Mouse (Mus musculus): Measurements from ENCODE around the gene Pnrc1. TPM values are rescaled to one million over a fixed set of nuclear protein-coding genes. Genes with fewer than 3 reads are reported as not detected.
"Not testable (repeated sequence)": the region's sequence is repeated elsewhere in the genome, so short reads cannot be mapped to it uniquely, and the experiment has no call there.

Pnrc1 gene
- polyA plus RNA-seq, 1 experiment from 2014 or later: 86.2 TPM

- H3K4me2 ChIP-seq (ENCODE audit: low read depth, low read length): no peak overlapping the region
- no peak overlapping the region for H3K4me3 ChIP-seq (ENCODE audit: low read length)
- H3K4me1 ChIP-seq (ENCODE audit: control insufficient read depth, insufficient read depth, low read length): peaks cover 4% of the 10 kb centered on the region; the same call in 1 of the 2 replicates
- no peak overlapping the region for H3K9ac ChIP-seq (ENCODE audit: low read length)
- no peak for ATAC-seq (replicated peaks; ENCODE audit: extremely low read depth, insufficient read depth, low FRiP score)
- no peaks in the 10 kb centered on the region for H3K27me3 ChIP-seq (ENCODE audit: control insufficient read depth, insufficient read depth, low read length)
- peaks cover 3% of the 10 kb centered on the region; the same call in 1 of the 2 replicates for H3K9me3 ChIP-seq (replicated peaks; ENCODE audit: control insufficient read depth, low read length)
- no peak overlapping the region for H3K27ac ChIP-seq (ENCODE audit: low read length)
- H3K36me3 ChIP-seq (ENCODE audit: control insufficient read depth, insufficient read depth): no peaks in the 10 kb centered on the region
- WGBS: 60% methylated on average over 4 of the region's 4 CpGs
Observed at GRCm38 (mm10) chr4:33307146-33307545, 17.2 kb upstream of the Pnrc1 start.

- no peak for ATAC-seq (replicated peaks; ENCODE audit: extremely low read depth, insufficient read depth, low FRiP score)
- H3K4me3 ChIP-seq (ENCODE audit: low read length): no peak overlapping the region
- H3K9me3 ChIP-seq (replicated peaks; ENCODE audit: control insufficient read depth, low read length): peaks cover 3% of the 10 kb centered on the region; the same call in 1 of the 2 replicates
- WGBS: 91% methylated on average over 1 of the region's 1 CpGs
- H3K4me1 ChIP-seq (ENCODE audit: control insufficient read depth, insufficient read depth, low read length): no peaks in the 10 kb centered on the region
- no peaks in the 10 kb centered on the region for H3K27me3 ChIP-seq (ENCODE audit: control insufficient read depth, insufficient read depth, low read length)
- no peak overlapping the region for H3K4me2 ChIP-seq (ENCODE audit: low read depth, low read length)
- no peak overlapping the region for H3K9ac ChIP-seq (ENCODE audit: low read length)
- H3K36me3 ChIP-seq (ENCODE audit: control insufficient read depth, insufficient read depth): no peaks in the 10 kb centered on the region
- no peak overlapping the region for H3K27ac ChIP-seq (ENCODE audit: low read length)
Observed at GRCm38 (mm10) chr4:33303057-33303456, 13.1 kb upstream of the Pnrc1 start.

- not testable (repeated sequence) for ATAC-seq (replicated peaks; ENCODE audit: extremely low read depth, insufficient read depth, low FRiP score); H3K9me3 ChIP-seq (replicated peaks; ENCODE audit: control insufficient read depth, low read length); H3K9ac ChIP-seq (ENCODE audit: low read length); H3K4me1 ChIP-seq (ENCODE audit: control insufficient read depth, insufficient read depth, low read length); H3K27ac ChIP-seq (ENCODE audit: low read length); H3K4me2 ChIP-seq (ENCODE audit: low read depth, low read length); H3K36me3 ChIP-seq (ENCODE audit: control insufficient read depth, insufficient read depth); H3K27me3 ChIP-seq (ENCODE audit: control insufficient read depth, insufficient read depth, low read length); H3K4me3 ChIP-seq (ENCODE audit: low read length)
- 85% methylated on average over 6 of the region's 6 CpGs for WGBS
Observed at GRCm38 (mm10) chr4:33300891-33301665, 11.1 kb upstream of the Pnrc1 start.

- no peaks in the 10 kb centered on the region for H3K36me3 ChIP-seq (ENCODE audit: control insufficient read depth, insufficient read depth)
- WGBS: 22% methylated on average over 16 of the region's 16 CpGs
- H3K4me2 ChIP-seq (ENCODE audit: low read depth, low read length): peak overlapping the region; percentile 43
- H3K27ac ChIP-seq (ENCODE audit: low read length): no peak overlapping the region
- peak overlapping the region; percentile 14; the same call in 1 of the 2 replicates for H3K4me3 ChIP-seq (ENCODE audit: low read length)
- ATAC-seq (replicated peaks; ENCODE audit: extremely low read depth, insufficient read depth, low FRiP score): no peak
- H3K27me3 ChIP-seq (ENCODE audit: control insufficient read depth, insufficient read depth, low read length): 0 out of 2 replicates have a peak, but pooled peaks cover 2% of the 10 kb centered on the region
- H3K4me1 ChIP-seq (ENCODE audit: control insufficient read depth, insufficient read depth, low read length): no peaks in the 10 kb centered on the region
- H3K9ac ChIP-seq (ENCODE audit: low read length): no peak overlapping the region
- no peaks in the 10 kb centered on the region for H3K9me3 ChIP-seq (replicated peaks; ENCODE audit: control insufficient read depth, low read length)
Observed at GRCm38 (mm10) chr4:33292409-33293370, 2.7 kb upstream of the Pnrc1 start.

GRCm38 (mm10) chr4:33290878-33291277 lies 915 bp upstream of the Pnrc1 start:
- H3K36me3 ChIP-seq (ENCODE audit: control insufficient read depth, insufficient read depth): no peaks in the 10 kb centered on the region
- ATAC-seq (replicated peaks; ENCODE audit: extremely low read depth, insufficient read depth, low FRiP score): no peak
- H3K4me1 ChIP-seq (ENCODE audit: control insufficient read depth, insufficient read depth, low read length): no peaks in the 10 kb centered on the region
- H3K27ac ChIP-seq (ENCODE audit: low read length): no peak overlapping the region
- H3K27me3 ChIP-seq (ENCODE audit: control insufficient read depth, insufficient read depth, low read length): 0 out of 2 replicates have a peak, but pooled peaks cover 2% of the 10 kb centered on the region
- no peak overlapping the region for H3K4me3 ChIP-seq (ENCODE audit: low read length)
- no peaks in the 10 kb centered on the region for H3K9me3 ChIP-seq (replicated peaks; ENCODE audit: control insufficient read depth, low read length)
- H3K9ac ChIP-seq (ENCODE audit: low read length): no peak overlapping the region
- WGBS: 55% methylated on average over 4 of the region's 4 CpGs
- H3K4me2 ChIP-seq (ENCODE audit: low read depth, low read length): no peak overlapping the region

GRCm38 (mm10) chr4:33289106-33289650 lies 785 bp downstream of the Pnrc1 start:
- 76% methylated on average over 12 of the region's 12 CpGs for WGBS
- Histone ChIP-seq H3K36me3 (ENCODE audit: control insufficient read depth, insufficient read depth) (no peaks in the 10 kb centered on the region), H3K4me3 (ENCODE audit: low read length) (peak overlapping the region; percentile 13), H3K4me1 (ENCODE audit: control insufficient read depth, insufficient read depth, low read length) (no peaks in the 10 kb centered on the region), H3K27ac (ENCODE audit: low read length) (no peak overlapping the region), H3K27me3 (ENCODE audit: control insufficient read depth, insufficient read depth, low read length) (0 out of 2 replicates have a peak, but pooled peaks cover 2% of the 10 kb centered on the region), H3K9ac (ENCODE audit: low read length) (no peak overlapping the region), H3K9me3 (replicated peaks; ENCODE audit: control insufficient read depth, low read length) (no peaks in the 10 kb centered on the region), H3K4me2 (ENCODE audit: low read depth, low read length) (peak overlapping the region; percentile 15; the same call in 1 of the 2 replicates)
- ATAC-seq (replicated peaks; ENCODE audit: extremely low read depth, insufficient read depth, low FRiP score): no peak

GRCm38 (mm10) chr4:33285448-33285847 lies 4.5 kb downstream of the Pnrc1 start:
- Histone ChIP-seq H3K9ac (ENCODE audit: low read length) (no peak overlapping the region), H3K27ac (ENCODE audit: low read length) (no peak overlapping the region), H3K4me3 (ENCODE audit: low read length) (no peak overlapping the region), H3K36me3 (ENCODE audit: control insufficient read depth, insufficient read depth) (no peaks in the 10 kb centered on the region), H3K4me2 (ENCODE audit: low read depth, low read length) (no peak overlapping the region), H3K27me3 (ENCODE audit: control insufficient read depth, insufficient read depth, low read length) (no peaks in the 10 kb centered on the region), H3K4me1 (ENCODE audit: control insufficient read depth, insufficient read depth, low read length) (no peaks in the 10 kb centered on the region), H3K9me3 (replicated peaks; ENCODE audit: control insufficient read depth, low read length) (no peaks in the 10 kb centered on the region)
- 82% methylated on average over 8 of the region's 8 CpGs for WGBS
- ATAC-seq (replicated peaks; ENCODE audit: extremely low read depth, insufficient read depth, low FRiP score): no peak

- H3K4me2 ChIP-seq (ENCODE audit: low read depth, low read length): no peak overlapping the region
- no peak overlapping the region for H3K9ac ChIP-seq (ENCODE audit: low read length)
- ATAC-seq (replicated peaks; ENCODE audit: extremely low read depth, insufficient read depth, low FRiP score): no peak
- no peak overlapping the region for H3K4me3 ChIP-seq (ENCODE audit: low read length)
- H3K4me1 ChIP-seq (ENCODE audit: control insufficient read depth, insufficient read depth, low read length): no peaks in the 10 kb centered on the region
- WGBS: 57% methylated on average over 5 of the region's 5 CpGs
- H3K36me3 ChIP-seq (ENCODE audit: control insufficient read depth, insufficient read depth): no peaks in the 10 kb centered on the region
- no peaks in the 10 kb centered on the region for H3K27me3 ChIP-seq (ENCODE audit: control insufficient read depth, insufficient read depth, low read length)
- H3K27ac ChIP-seq (ENCODE audit: low read length): no peak overlapping the region
- H3K9me3 ChIP-seq (replicated peaks; ENCODE audit: control insufficient read depth, low read length): no peaks in the 10 kb centered on the region
Observed at GRCm38 (mm10) chr4:33284083-33284880, 5.7 kb downstream of the Pnrc1 start.
